Mouse (Mus musculus) neutrophil, adult 5-6 weeks (primary cell): ENCODE data around the gene Wnt5a. TPM values are rescaled to one million over a fixed set of nuclear protein-coding genes. Genes with fewer than 3 reads are reported as not detected.

Source experiments
- ATAC-seq: fragments of 151-379, 151-347 bp; 2 replicates; pipeline ENCODE4 v1.8.0; 2017; ENCODE audit warnings: mild to moderate bottlenecking, moderate TSS enrichment; ENCODE audit not compliant: insufficient number of reproducible peaks, poor library complexity, low FRiP score, severe bottlenecking; ENCODE audit errors: extremely low read depth
- total RNA-seq: library from RNA; stranded (forward); fragments of 200-1000 nt; gene quantifications from 2 replicates; pipeline ENCODE4 v1.2.3, GENCODE M21; 2017

Gene Wnt5a
- total RNA-seq, 1 experiment from 2014 or later: not detected

- ATAC-seq: no peak
Observed at GRCm38 (mm10) chr14:28508288-28509258, 4.0 kb downstream of the Wnt5a start.

GRCm38 (mm10) chr14:28509441-28510340 lies 5.1 kb downstream of the Wnt5a start:
- no peak for ATAC-seq

GRCm38 (mm10) chr14:28510341-28511028 lies 5.9 kb downstream of the Wnt5a start:
- ATAC-seq: no peak

DNA sequence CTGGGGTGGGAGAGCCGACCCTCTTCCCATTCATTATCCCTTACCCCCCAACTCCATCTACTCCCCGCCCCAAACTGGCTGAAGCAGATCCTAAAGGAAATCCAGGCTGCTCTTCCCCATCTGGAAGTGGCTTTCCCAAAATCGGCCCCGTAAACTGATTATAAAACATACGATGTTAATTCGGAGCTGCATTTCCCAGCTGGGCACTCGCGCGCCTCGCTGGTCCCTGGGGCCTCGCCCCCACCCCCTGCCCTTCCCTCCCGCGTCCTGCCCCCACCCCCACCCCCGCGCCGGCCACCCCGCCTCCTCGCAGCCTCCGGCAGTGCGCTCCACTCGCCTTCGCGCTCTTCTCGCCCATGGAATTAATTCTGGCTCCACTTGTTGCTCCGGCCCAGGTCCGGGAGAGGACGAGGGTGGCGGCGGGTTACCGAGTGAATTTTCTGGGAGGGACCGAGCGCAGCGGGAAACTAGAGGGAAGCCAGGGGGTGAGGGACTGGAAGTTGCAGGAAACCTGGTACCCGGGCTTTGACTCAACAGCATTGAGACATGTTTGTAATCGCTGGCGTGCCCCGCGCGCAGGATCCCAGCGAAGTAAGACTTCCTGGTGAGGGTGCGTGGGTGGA lies 6.6 kb downstream of the Wnt5a start:
- ATAC-seq: no peak

DNA sequence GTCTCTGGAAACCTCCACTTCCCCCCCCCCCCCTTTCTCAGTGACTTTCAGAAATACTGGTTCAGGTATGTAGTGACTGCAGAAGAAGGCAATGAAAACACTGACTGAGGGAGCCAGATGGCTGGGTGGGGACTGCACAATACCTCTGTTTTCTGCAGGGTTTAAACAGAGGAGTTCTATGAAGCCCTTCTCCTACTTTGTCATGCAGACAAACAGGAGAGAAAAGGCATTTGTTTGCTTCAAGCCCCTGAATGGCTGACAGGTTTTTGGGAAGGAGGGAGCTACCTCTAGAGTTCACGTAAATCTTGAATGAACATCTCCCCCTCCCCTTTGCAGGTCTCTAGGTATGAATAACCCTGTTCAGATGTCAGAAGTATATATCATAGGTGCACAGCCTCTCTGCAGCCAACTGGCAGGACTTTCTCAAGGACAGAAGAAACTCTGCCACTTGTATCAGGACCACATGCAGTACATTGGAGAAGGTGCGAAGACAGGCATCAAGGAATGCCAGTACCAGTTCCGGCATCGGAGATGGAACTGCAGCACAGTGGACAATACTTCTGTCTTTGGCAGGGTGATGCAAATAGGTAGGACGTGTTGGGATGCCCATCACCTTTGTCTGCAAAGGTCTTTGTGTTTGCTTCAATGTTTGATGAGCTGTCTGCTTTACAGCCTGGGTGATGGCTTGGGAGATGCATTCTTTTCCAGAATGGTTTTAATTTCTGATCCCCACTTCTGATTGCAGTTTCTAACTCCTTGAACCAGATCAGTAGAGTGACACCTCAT lies 8.4 kb downstream of the Wnt5a start:
- no peak for ATAC-seq

GRCm38 (mm10) chr14:28514171-28514570 lies 9.6 kb downstream of the Wnt5a start:
- ATAC-seq: no peak

DNA sequence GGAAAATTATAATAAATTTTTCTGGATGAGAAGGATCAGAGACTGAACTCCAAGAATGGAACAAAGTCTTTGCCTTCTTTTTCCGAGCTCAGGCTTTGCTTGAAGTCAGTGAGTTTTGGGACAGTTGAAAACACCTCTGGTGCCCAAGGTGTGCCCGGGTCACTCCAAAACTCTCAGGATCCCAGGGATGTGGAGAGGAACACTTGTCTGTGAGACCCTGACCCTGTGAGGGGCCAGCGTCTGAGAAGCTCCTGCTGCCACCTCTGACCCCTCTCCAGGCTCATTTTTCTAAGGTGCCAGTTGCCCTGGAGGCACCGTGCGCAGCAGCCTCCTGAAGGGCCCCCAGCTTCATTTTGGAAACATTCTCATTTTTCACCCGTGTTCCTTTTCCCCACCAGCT lies 10.8 kb downstream of the Wnt5a start:
- ATAC-seq: no peak

- no peak for ATAC-seq
Observed at GRCm38 (mm10) chr14:28517631-28518560, 13.3 kb downstream of the Wnt5a start.

DNA sequence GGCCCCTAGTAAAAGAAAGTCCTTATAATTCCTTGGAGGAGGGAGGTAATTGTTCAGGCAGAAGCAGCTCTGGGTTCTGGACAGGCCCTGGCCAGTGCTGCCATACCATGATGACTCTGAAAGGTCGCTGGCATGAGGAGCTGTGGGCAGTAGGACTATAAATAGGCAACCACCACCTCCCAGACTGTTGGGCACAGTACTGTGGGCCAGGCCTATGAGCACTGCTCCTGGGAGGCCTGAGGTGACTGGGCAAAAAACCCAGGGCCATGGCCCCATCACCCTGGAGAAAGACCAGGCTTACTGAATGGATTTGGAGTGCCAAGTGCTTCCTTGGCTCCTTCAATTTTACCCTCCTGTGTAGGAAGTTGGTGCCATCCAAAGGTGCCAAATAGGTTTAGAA lies 16.6 kb downstream of the Wnt5a start:
- no peak for ATAC-seq

- ATAC-seq: no peak
Observed at GRCm38 (mm10) chr14:28522611-28523010, 18.1 kb downstream of the Wnt5a start.

- no peak for ATAC-seq
Observed at GRCm38 (mm10) chr14:28525566-28525965, 21.0 kb downstream of the Wnt5a start.

GRCm38 (mm10) chr14:28528151-28528685 lies 23.7 kb downstream of the Wnt5a start:
- ATAC-seq: no peak

DNA sequence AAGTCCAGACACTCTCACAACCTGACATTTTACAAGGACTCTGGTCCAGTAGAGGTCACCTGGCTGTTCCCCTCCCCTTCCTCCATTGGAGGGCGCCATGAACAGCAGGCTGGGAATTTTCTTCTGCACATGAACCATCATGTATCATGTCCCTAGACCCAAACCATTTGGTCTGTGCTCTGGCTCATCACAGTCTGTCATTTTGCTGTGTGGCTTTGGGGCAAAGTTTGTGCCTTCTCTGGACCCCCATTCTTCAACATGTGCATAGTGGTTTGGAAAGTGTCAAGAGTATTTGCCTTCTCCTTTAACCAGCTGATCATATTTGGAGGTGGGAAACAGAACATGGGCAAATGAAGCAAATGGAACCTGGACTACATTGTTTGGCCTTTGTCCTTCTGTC lies 27.0 kb downstream of the Wnt5a start:
- no peak for ATAC-seq

DNA sequence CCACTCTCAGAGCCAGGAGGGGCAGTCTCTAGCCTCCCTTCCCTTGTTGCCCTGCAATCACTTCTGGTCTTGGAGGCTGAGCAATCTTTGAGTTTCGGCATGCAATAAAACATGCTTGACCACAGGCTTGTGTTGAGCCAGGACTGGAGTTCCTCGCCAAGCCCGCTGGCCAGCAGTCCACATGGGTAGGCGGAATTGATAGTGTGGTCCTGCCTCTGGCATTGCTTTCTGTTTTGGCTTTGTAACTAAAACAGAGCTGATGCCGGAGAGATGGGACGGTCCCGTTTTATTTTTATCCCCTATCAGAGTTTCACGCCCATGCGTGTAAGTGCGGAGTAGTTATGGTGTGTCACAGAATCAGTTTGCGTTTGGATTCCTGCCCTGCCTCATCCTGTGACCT lies 28.4 kb downstream of the Wnt5a start:
- ATAC-seq: no peak

DNA sequence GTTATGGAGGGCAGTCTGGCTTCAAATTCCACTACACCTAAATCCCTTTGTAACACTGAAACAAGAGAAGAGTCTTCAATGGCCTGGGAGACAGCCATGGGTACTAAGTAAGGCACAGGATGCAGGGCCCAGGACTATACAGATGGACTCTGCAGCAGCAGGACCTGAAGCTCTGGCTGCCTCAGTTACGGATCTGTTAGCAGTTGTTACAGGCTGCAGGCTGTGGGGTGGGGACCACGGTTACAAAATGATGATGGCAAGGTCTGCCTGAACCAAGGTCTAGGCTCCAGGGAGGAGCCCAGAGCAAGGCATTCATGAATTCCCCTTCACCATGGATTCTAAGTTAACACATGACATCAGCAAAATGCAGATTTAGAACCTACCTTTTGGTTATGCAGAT lies 29.3 kb downstream of the Wnt5a start:
- ATAC-seq: no peak

- no peak for ATAC-seq
Observed at GRCm38 (mm10) chr14:28535814-28536213, 31.3 kb downstream of the Wnt5a start.

- ATAC-seq: no peak
Observed at GRCm38 (mm10) chr14:28539577-28539976, 35.0 kb downstream of the Wnt5a start.
